Comparison of ENCODE assay signal across 24 mouse cellular contexts in genomic region chr12:27171595-27171994, GRCm38 (mm10).
A peak's percentile ranks its signal among the peaks of the same experiment; 100 is the strongest.
DNase-seq lines count a peak whose midpoint lies in the region; ATAC-seq and TF ChIP-seq lines count a peak whose summit lies in the region.
"Had no signal": no experiment of that assay in that cellular context is flagged by ENCODE, and none has a peak within 500 bp of the region (broad histone marks: within the 10 kb centered on the region; RNA-seq: fewer than 3 reads in every experiment).

No protein-coding gene starts in this region.

- TF ChIP-seq POLR2A in liver, adult 2 months (IDR thresholded peaks at IDR 0.05; ENCODE audit: extremely low read depth, insufficient read depth, low read length) = no peak

- TF ChIP-seq CTCF in liver, adult 2 months (IDR thresholded peaks at IDR 0.05; ENCODE audit: low read depth, low read length) = no peak

- no peak for ATAC-seq in liver, embryonic 11.5 days (replicated peaks; ENCODE audit: low FRiP score)
- ATAC-seq in lung, embryonic 16.5 days (ENCODE audit: low read depth) = peak; percentile 23; the same call in 1 of the 2 replicates
- ATAC-seq: CD4-positive, CD25-positive, alpha-beta regulatory T cell, adult 4 months; forebrain, embryonic 15.5 days had no signal

- H3K36me3 ChIP-seq in liver, adult 2 months (ENCODE audit: control insufficient read depth, insufficient read depth, low read length) = no peaks in the 10 kb centered on the region
- H3K36me3 ChIP-seq in liver, embryonic 11.5 days (ENCODE audit: control insufficient read depth, insufficient read depth, low read length) = no peaks in the 10 kb centered on the region
- H3K36me3 ChIP-seq in lung, embryonic 16.5 days (ENCODE audit: control insufficient read depth, insufficient read depth, low read length) = no peaks in the 10 kb centered on the region
- no peaks in the 10 kb centered on the region for H3K36me3 ChIP-seq in embryonic facial prominence, embryonic 10.5 days (replicated peaks)
- H3K36me3 ChIP-seq: embryonic facial prominence, embryonic 13.5 days; forebrain, embryonic 12.5 days; forebrain, embryonic 15.5 days; heart, embryonic 12.5 days; heart, embryonic 15.5 days; hindbrain, embryonic 12.5 days; hindbrain, embryonic 15.5 days had no signal

- H3K79me2 ChIP-seq in liver, adult 2 months (ENCODE audit: control insufficient read depth, insufficient read depth, low read length) = no peaks in the 10 kb centered on the region

- no peak overlapping the region for H3K4me3 ChIP-seq in liver, adult 2 months (ENCODE audit: insufficient read depth, low read depth, low read length)
- no peak overlapping the region for H3K4me3 ChIP-seq in liver, embryonic 11.5 days (ENCODE audit: low read depth, low read length)
- no peak overlapping the region for H3K4me3 ChIP-seq in lung, embryonic 16.5 days (ENCODE audit: low read length)
- no peak overlapping the region for H3K4me3 ChIP-seq in embryonic facial prominence, embryonic 10.5 days
- H3K4me3 ChIP-seq: embryonic facial prominence, embryonic 13.5 days; erythroblast, embryonic 14.5 days; forebrain, embryonic 12.5 days; forebrain, embryonic 15.5 days; heart, embryonic 12.5 days; heart, embryonic 15.5 days; hindbrain, embryonic 12.5 days; hindbrain, embryonic 15.5 days had no signal

- no peaks in the 10 kb centered on the region for H3K4me1 ChIP-seq in liver, adult 2 months (ENCODE audit: control insufficient read depth, insufficient read depth, low read length)
- no peaks in the 10 kb centered on the region for H3K4me1 ChIP-seq in liver, embryonic 11.5 days (replicated peaks; ENCODE audit: control insufficient read depth, insufficient read depth, low read length)
- no peaks in the 10 kb centered on the region for H3K4me1 ChIP-seq in lung, embryonic 16.5 days (replicated peaks; ENCODE audit: control insufficient read depth, insufficient read depth, low read length)
- H3K4me1 ChIP-seq in embryonic facial prominence, embryonic 10.5 days = peaks cover 28% of the 10 kb centered on the region
- H3K4me1 ChIP-seq: forebrain, embryonic 12.5 days; forebrain, embryonic 15.5 days; heart, embryonic 12.5 days; heart, embryonic 15.5 days; hindbrain, embryonic 12.5 days; hindbrain, embryonic 15.5 days had no signal

- no peak overlapping the region for H3K27ac ChIP-seq in liver, adult 2 months (replicated peaks; ENCODE audit: insufficient read depth, low read depth, low read length)
- no peak overlapping the region for H3K27ac ChIP-seq in liver, embryonic 11.5 days (ENCODE audit: low read depth, low read length)
- no peak overlapping the region for H3K27ac ChIP-seq in lung, embryonic 16.5 days (ENCODE audit: low read length)
- no peak overlapping the region for H3K27ac ChIP-seq in embryonic facial prominence, embryonic 10.5 days (replicated peaks)
- H3K27ac ChIP-seq: embryonic facial prominence, embryonic 13.5 days; forebrain, embryonic 12.5 days; forebrain, embryonic 15.5 days; heart, embryonic 15.5 days; hindbrain, embryonic 12.5 days; hindbrain, embryonic 15.5 days had no signal

- H3K4me2 ChIP-seq in liver, embryonic 11.5 days = no peak overlapping the region
- H3K4me2 ChIP-seq in lung, embryonic 16.5 days (ENCODE audit: low read depth, low read length) = no peak overlapping the region
- H3K4me2 ChIP-seq: embryonic facial prominence, embryonic 13.5 days; forebrain, embryonic 12.5 days; forebrain, embryonic 15.5 days; heart, embryonic 12.5 days; heart, embryonic 15.5 days; hindbrain, embryonic 12.5 days; hindbrain, embryonic 15.5 days had no signal

- H3K27me3 ChIP-seq in liver, adult 2 months (ENCODE audit: control insufficient read depth, insufficient read depth, low read length) = no peaks in the 10 kb centered on the region
- no peaks in the 10 kb centered on the region for H3K27me3 ChIP-seq in liver, embryonic 11.5 days (replicated peaks; ENCODE audit: control insufficient read depth, insufficient read depth, low read length)
- H3K27me3 ChIP-seq in lung, embryonic 16.5 days (ENCODE audit: control insufficient read depth, insufficient read depth, low read depth, low read length) = no peaks in the 10 kb centered on the region
- H3K27me3 ChIP-seq in embryonic facial prominence, embryonic 10.5 days (replicated peaks; ENCODE audit: low read depth, poor library complexity, severe bottlenecking) = no peaks in the 10 kb centered on the region
- H3K27me3 ChIP-seq: embryonic facial prominence, embryonic 13.5 days; forebrain, embryonic 12.5 days; forebrain, embryonic 15.5 days; heart, embryonic 12.5 days; heart, embryonic 15.5 days; hindbrain, embryonic 12.5 days; hindbrain, embryonic 15.5 days had no signal

- no peaks in the 10 kb centered on the region for H3K9me3 ChIP-seq in liver, embryonic 11.5 days (ENCODE audit: control insufficient read depth, low read length)
- H3K9me3 ChIP-seq in lung, embryonic 16.5 days (ENCODE audit: control insufficient read depth, low read length) = no peaks in the 10 kb centered on the region
- no peaks in the 10 kb centered on the region for H3K9me3 ChIP-seq in embryonic facial prominence, embryonic 10.5 days
- H3K9me3 ChIP-seq: embryonic facial prominence, embryonic 13.5 days; forebrain, embryonic 12.5 days; forebrain, embryonic 15.5 days; heart, embryonic 12.5 days; heart, embryonic 15.5 days; hindbrain, embryonic 12.5 days; hindbrain, embryonic 15.5 days had no signal

- H3K9ac ChIP-seq in liver, adult 2 months (ENCODE audit: low read depth, low read length) = no peak overlapping the region
- H3K9ac ChIP-seq in liver, embryonic 11.5 days (ENCODE audit: low read depth, low read length) = no peak overlapping the region
- H3K9ac ChIP-seq in lung, embryonic 16.5 days (ENCODE audit: low read length) = no peak overlapping the region
- H3K9ac ChIP-seq: embryonic facial prominence, embryonic 13.5 days; forebrain, embryonic 12.5 days; forebrain, embryonic 15.5 days; heart, embryonic 12.5 days; heart, embryonic 15.5 days; hindbrain, embryonic 12.5 days; hindbrain, embryonic 15.5 days had no signal

- peak; percentile 0 for DNase-seq in liver, adult 2 months (ENCODE audit: extremely low read depth, low read depth, low spot score)
- DNase-seq in liver, embryonic 11.5 days (ENCODE audit: low spot score) = no peak
- DNase-seq in lung, postnatal 10 days = peak; percentile 49
- DNase-seq in lung, postnatal 36 days = peak; percentile 78
- no peak for DNase-seq in embryonic facial prominence, embryonic 10.5 days (ENCODE audit: low spot score)
- DNase-seq in right cerebral cortex, postnatal 4 days = no peak
- DNase-seq: adrenal gland, adult 8-10 months; adrenal gland, postnatal 25 days; cerebellum, adult 18-20 months; cerebellum, adult 9-10 months; cerebellum, postnatal 14 days; gastrocnemius, postnatal 10 days; gastrocnemius, postnatal 36 days; heart, postnatal 14 days had no signal

Comparison
In these comparisons a context has a peak if more than half of its experiments do, and no peak if none do; other contexts are left out.
1. DNase-seq: peak in liver, adult 2 months (single experiment), lung, postnatal 10 days (single experiment) and lung, postnatal 36 days (single experiment); none in liver, embryonic 11.5 days (single experiment), embryonic facial prominence, embryonic 10.5 days (single experiment) and right cerebral cortex, postnatal 4 days (single experiment).